Mouse (Mus musculus): ENCODE results near the gene Jak3.

DNA sequence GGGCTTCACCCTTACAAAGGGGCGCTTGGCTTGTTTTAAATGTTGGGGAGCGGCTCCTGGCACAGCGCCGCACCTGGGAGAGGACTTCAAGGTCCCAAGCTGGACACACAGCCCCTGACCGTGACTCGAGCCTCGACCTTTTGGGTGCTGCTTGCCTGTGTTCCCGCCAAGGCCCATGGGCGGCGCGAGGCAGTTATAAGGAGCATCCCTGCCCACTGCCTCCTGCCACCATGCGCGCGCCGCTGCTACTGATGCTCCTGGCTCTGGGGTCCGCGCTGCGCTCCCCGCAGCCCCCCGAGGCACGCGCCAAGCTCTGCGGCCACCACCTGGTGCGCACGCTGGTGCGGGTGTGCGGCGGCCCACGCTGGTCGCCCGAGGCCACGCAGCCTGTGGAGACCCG lies 12.9 kb downstream of the Jak3 start, which contains the start of gene Insl3:
- TF ChIP-seq CTCF (IDR thresholded peaks at IDR 0.05; ENCODE audit: insufficient read depth, low read length) (no peak), POLR2A (IDR thresholded peaks at IDR 0.05; ENCODE audit: borderline replicate concordance, extremely low read depth, low read depth, low read length) (no peak)

All from lung, adult 2 months (tissue).